Mouse (Mus musculus): ENCODE data around the gene Card11.

The Card11 gene

DNA sequence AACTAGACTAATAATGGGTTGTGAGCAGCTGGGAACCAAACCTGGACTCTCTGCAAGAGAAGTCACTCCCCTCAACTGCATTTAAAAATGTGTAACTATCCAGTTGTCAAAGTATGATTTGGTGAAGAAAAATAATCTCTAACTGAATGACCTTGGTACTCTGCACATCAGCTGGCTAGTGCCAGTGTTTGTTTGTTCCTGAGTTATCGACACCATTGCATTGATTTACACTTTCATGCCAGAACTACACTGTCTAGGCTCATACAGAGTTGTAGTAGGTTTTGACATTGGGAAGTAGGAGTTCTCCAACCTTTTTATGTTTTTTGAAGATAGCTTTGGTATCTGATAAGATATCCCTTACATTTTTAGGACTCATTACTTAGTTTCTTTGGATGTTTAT, 81.9 kb downstream of the Card11 start:
- no peak for DNase-seq (ENCODE audit: low spot score)

DNA sequence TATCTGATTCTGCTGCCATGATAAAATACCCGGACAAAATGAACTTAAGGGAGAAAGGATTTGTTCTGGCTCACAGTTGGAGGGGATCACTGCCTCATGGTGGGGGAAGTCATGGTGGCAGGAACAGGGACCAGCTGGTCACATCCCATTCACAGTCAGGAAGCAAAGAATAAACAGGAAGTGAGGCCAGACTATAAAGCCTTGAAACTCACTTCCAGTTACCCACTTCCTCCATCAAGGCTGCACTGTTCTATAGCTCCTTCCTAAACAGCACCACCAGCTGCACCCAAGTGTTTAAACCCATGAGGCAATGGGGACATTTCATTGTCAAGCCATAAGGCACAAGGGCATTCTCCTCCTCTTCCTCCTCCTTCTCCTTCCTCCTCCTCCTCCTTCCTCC, 82.6 kb downstream of the Card11 start:
- no peak for DNase-seq (ENCODE audit: low spot score)

DNA sequence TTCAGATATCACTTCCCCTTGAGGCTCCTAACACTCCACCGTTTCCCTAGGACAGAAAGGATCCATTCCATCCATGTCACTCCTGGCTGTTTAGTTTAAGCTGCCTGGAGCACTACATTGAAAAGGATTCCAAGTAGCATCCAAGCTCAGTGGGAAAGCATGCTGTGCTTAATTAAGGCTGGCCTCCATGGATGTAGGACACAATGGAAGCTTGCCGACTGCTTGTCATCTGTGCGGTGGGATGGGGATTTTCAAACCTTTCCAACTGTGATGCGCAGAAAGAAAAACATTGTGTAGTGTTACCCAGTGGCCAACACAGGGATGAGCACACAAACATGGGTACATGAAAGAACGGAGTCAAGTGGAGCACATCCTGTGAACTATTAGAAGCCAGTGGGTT, 89.5 kb downstream of the Card11 start:
- DNase-seq (ENCODE audit: low spot score): no peak

DNA sequence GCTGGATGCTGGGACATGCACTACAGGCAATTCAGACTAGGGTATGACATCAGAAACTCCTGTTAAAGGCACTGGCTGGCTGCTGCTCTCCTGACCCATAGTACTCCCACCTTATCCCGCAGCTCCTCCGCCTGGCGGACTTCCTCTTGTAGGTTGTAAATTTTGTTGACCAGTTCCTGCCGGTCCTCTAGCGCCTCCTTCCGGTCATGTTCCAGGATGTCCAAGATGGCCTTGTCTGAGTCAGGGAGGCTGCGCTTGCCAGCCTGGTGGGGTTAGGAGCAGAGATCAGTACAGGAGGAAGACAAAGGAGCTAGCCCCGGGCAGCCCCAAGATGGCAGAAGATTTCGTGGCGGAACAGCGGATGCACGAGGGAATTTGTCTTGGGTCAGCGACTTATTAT, 99.5 kb downstream of the Card11 start:
- DNase-seq (ENCODE audit: low spot score): no peak

DNA sequence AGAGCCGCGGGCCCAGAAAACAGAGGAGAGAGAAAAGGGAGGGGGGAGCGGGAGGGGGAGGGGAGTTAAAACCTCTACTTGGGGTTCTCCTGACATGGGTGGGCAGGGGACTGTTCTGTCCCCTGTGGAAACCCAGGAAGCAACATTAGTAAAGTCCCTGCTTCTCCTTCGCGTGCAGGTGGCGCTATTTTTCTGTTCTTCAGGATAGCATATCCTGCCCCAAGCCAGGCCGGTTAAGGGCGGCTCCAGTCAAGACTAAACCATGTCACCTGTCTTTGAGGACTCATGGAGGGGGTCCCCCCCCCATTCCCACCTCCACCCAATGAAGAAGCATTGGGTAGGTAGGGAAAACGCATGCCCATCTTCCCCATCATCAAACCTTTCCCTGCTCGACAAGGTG, 109.3 kb downstream of the Card11 start:
- DNase-seq (ENCODE audit: low spot score): no peak

DNA sequence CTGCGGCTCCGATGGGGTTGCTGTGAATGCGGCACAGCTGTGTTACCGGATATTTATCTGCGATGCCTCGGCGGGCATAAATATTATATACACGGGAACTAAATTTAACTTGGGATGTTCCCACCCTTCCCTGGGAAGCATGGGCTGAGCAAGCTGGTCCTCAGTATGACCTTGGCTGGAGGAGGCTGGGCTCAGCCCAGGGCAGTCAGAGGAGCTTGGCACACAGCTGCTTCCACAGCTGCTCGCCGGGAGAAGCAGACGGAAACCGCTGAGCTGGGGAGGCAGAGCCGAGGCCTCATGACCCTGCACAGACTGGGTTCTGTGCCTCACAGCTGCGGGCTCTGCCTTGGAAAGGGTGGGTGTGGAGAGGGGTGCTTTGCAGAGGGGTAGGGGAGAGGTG, 110.3 kb downstream of the Card11 start:
- no peak for DNase-seq (ENCODE audit: low spot score)

DNA sequence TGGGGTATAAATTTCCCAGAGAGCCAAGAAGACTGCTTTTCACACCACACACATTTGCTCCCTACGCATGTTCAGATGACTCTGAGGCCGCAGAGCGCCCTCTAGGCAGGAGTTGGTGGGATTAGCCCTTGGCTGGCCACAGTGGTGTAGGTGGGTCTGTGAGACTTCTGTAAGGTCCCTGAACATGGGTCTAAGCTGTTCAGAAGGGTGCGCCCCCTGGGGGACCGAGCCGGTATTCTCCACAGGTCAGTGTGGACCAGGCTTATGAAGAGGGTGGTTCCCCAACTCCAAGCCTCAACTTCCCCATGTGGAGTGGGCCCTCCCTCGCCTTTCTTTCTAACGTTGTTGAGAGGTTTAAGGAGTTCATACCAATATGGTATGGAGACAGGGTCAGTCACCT, 110.8 kb downstream of the Card11 start:
- DNase-seq (ENCODE audit: low spot score): peak; percentile 68

DNA sequence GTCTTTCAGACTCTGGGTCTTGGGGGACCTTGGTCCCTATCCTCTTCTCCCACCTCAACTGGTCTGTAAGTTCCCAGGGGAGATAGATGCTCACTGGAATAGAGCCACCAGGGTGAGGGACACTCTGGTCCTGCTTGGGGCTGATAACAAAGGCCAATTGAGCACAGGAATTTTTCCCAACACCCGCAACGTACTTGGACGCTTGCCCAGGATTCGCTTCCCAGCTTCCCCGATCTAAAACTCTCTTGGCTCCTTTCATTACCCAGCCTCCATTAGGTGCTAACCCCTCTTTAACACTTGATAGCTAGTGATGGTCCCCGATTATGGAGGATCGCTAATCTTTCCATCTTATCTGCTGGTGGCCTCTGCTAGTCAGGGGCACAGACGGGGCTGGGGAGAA, 112.5 kb downstream of the Card11 start:
- DNase-seq (ENCODE audit: low spot score): no peak

DNA sequence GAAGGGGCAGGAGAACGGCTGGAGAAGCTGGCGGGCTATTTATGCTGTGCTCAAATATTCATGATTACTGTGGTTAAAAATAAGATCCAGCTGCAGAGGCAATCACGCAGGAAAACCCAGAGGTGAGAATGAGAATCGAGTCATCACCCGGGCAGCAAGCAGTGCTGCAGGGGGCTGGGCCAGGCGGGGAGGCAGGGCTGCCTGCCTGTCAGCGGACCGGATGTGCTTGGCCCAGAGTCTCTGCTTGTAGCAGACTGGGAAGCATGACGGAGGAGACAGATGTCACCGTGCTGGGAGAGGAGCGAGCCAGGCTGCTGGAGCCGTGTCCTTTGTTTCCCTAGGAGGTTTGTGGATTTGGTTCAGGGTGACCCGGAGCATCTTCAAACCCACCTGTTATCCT, 115.4 kb downstream of the Card11 start:
- DNase-seq (ENCODE audit: low spot score): no peak

DNA sequence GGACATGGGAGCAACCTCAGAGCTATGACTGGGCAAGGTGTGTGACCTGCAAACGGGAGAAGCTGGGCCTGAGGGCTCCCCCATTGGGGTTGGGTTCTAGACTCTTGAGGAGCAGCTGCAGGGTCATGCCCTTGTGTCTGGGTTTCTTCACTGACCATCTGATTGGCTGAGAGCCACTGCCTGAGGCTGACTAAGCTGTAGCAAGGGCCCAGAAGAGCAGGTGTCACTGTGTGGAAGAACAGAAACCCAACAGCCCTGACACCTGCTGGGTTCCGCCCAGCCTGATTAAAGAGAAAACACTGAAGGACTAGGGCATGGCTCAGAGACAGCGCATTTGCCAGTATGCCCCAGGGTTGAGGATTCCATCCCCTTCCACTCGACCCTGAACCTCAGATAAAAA, 118.0 kb downstream of the Card11 start:
- no peak for DNase-seq (ENCODE audit: low spot score)

DNA sequence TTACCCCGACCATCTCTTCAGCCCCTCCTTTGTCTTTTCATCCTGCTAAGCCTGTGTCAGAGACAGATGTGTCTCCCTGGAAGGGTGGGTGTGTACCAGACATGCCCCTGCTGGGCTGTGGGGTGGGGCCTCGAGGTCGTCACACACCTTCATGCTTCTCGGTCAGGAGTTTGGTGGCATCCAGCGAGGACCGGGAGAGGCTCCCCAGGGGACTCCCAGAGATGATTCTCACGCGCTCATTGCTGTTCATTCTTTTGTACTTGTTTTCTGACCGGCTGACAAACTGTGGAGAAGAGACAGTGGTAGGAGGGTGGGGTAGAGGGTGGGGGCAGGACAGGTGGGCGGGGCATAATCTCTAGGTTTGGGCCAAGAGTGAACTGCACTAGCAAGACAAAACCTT, 120.2 kb downstream of the Card11 start:
- no peak for DNase-seq (ENCODE audit: low spot score)

DNA sequence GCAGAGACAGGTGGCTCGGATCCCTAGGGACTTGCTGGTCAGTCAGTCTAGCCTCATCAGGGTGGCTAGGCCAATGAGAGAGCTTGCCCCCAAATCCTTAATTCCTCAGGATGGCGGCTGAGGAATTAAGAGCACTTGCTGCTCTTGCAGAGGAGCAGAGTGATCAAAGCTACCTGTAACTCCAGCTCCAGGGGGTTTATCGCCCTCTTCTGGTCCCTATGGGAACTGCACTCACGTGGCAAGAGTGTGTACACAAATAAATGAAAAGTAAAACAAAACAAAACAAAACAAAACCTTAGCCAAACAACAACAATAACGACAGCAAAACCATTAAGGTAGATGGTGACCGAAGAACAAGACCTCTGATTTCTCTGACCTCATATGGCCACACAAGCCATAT, 121.7 kb downstream of the Card11 start:
- DNase-seq (ENCODE audit: low spot score): peak; percentile 51

DNA sequence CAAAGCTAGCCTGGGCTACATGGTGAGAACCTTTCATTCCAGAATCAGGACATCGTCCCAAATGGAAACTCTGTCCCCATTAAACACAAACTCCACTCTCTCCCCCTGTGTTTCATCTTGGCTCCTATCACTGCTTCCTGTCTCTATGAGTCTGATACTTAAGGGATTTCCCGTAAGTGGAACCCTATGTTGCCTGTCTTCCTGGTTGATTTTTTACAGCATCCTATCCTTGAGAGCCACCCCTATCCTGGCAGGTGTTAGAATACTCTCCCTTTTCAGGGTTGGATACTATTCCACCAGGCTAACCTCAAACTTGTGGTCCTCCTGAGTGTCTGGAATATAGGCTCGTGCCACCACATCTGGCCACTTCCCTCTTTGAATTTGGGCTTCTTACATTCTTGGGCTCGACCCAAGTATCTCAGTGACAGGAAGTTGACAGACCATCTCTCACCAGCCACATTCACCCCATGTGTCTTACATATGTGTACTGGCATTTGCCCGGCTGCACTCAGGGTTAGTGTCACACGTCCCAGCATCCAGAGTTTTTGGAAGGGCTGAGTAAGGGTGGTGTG, 126.6 kb downstream of the Card11 start:
- peak; percentile 45 for DNase-seq (ENCODE audit: low spot score)

DNA sequence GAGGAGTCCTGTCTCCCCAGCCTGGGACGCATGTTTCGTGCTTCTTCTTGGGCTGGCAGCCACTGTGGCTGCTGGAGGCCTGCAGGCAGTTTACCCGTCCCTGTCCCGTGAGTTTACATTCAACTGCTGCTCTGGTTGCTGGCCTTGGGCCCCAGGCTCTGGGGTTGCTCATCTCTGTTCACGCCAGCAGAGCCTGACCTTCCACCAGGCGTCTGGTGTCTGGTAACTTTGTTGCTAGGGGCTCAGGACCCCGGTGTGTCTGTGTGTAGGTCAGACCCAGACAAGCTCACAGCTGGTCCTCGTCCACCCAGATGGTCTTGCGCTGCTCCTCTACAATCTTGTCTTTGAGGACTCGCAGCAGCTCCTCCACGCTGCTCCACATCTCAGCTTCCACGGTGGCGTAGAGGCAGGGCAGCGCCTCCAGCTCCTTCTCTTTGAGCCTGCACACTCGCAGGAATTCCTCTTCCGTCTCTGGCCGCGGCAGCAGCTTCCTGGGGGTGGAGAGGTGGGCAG, 127.3 kb downstream of the Card11 start:
- no peak for DNase-seq (ENCODE audit: low spot score)

DNA sequence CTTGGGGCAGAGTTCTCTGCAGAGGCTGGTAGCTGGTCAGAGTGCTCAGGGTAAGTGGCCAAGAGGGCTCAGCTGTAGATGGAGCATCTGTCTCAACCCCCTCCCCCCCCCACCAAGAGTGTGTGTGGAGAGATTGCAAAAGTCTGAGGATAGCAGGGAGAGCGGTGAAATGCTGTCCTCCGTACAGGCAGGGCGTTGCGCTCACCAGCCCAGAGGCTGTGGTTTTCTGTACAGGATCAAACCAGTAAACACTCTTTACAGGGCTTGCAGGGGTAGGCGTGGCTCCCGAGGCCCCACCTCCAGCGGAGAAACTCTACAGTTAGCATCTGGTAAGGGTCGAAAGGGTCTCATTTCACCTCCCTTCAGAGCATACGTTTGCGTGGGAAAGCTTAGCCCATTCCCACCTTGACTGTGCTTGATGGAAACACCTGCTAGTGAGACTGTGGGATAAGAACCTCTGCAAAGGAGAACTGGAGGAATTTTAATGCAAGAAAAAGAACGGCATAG, 127.8 kb downstream of the Card11 start:
- peak; percentile 75 for DNase-seq (ENCODE audit: low spot score)

DNA sequence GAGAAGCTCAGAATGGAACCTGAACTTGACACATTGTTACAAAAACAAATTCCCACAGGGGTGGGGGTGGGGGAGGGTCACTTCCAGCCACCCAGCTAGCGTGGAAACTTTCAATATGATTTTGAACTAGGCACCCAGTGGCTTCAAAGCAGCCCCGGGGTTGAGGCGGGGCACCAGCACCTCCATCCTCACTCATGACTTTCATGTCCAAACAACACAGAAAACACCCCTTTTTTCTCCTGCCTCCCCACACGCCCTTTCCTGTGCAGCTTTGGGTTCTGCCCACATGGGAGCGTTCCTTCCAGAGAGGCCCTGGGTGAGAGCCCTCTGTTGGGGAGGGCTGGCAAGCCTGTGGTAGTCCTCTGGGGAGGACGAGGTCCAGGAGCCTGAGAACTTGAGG, 129.1 kb downstream of the Card11 start:
- peak; percentile 80 for DNase-seq (ENCODE audit: low spot score)

DNA sequence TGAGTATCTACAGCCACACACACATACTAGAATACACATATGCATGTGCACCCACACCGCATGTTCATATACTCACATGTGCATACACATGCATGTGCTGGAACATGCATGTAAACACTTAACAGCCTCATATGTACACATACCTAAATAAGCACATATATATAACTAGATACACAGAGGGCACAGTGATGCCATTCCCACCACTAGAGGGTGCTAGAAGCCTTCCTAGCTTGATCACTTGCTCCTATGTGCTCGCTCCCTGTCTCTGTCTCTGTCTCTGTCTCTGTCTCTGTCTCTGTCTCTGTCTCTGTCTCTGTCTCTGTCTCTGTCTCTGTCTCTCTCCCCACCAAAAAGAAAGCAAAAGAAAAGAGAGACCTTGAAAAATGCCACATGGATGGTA, 131.3 kb downstream of the Card11 start:
- DNase-seq (ENCODE audit: low spot score): peak; percentile 60

DNA sequence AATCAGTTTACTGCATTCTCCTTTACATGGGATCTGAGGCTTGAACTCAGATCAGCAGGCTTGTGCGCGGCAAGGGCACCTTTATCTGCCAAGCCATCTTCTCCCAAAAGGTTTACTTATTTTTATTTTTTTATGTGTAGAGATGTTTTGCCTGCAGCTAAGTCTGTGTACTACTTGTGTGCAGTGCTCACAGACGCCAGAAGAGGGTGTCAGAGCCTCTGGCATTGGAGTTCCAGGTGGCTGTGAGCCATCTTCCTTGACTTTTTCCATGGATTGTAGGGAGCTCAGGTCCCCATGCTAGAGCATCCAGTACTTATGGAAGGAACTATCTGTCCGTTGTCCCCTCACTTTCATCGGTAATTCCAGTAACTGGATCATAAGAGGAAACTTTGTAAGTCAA, 140.7 kb downstream of the Card11 start:
- no peak for DNase-seq (ENCODE audit: low spot score)

DNA sequence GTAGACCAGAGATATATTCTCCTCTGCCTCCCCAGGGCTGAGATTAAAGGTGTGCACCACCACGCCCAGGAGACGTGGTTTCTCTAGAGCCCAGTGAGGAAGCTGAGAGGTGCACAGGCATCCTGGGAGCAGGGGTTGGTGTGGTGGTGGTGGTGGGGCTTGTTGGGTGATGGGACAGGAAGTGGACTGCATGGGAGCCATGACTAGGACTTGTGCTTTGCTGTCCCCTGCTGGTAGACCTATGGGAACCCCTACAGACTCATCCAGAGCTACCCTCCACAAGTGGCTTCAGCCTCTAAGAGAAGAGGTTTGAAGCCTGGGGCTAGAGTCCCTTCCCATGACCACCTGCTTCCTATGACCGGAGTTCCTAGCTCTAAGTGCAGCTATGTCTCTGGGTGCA, 142.0 kb downstream of the Card11 start:
- DNase-seq (ENCODE audit: low spot score): peak; percentile 72

DNA sequence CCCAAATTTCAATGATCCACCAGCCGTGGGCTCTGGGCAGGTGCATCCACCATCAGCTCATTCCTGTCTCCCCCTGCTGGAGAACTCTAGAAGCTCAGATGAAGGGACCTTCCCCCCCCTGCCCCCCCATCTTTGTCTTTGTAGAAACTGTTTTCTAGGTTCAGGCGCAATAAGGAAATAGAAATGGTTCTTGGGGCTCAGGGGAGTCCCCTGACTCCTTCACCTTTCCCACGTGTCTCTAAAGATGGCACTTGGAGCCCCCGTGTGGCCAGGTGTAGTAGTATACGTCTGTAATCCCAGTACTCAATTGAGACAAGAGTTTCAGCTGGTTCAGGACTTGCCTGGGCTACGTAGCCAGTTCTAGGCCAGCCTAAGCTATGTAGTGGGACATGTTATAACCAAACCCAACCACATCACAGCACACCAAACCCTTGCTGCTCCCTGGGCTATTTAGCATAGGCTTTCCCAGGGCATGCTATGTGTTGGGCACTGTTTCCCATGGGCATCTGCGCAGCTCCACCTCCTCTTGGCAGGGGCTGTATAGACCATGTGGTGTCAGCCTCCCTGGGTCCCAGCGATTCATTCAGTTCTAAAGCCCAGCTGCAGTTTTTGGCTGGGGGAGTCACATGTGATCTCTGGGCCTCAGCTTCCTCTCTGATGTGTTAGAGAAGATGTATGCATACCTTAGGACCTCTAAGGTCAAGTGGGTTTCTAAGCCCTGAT, 142.8 kb downstream of the Card11 start:
- DNase-seq (ENCODE audit: low spot score): no peak

DNA sequence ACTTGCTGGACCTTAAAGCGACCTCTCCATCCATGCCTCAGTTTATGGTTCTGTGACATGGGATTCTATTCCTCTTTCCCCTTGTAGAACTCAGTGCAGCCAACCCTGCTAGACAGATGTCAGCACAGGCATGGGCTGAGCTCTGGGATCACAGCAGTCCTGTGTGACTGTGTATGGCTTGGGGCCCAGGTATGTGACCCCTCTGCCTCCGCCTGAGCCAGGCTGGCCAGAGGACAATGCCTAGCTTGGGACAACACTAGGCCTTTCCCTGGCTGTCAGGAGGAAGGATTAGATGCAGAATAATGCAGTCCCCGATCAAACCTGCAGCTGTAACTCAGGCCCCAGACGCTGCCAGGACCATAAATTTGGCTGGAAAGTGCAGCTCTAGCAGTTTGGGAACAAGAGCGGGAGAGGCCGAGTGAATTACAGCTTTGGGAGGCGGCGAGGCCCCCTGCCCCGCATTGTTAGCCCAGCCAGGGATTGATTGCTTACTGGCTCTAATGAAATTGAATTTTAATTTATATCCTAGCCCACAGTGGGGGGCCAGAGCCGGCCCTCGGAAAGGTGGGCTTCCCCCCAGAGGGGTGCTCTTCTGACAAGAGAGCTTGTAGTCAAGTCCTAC, 144.4 kb downstream of the Card11 start:
- DNase-seq (ENCODE audit: low spot score): no peak

DNA sequence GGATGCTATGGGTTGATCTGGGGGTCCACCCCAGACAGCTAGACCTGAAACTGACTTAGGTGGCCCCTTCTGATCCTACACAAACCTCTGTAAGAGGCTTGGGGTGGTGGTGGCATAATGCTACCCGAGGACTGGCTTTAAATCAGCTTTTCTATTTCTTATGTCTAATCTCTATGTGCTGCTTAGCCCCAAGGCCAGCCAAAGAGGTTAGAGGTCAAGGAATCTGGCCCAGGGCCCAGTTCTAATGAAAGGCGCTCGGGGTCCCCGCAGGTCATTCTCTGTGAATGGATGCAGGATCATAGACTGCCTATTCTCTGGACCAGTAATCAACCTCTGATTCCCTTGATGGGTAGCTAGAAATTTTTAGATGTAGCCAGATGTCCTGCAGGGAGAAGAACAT, 145.7 kb downstream of the Card11 start:
- DNase-seq (ENCODE audit: low spot score): no peak

DNA sequence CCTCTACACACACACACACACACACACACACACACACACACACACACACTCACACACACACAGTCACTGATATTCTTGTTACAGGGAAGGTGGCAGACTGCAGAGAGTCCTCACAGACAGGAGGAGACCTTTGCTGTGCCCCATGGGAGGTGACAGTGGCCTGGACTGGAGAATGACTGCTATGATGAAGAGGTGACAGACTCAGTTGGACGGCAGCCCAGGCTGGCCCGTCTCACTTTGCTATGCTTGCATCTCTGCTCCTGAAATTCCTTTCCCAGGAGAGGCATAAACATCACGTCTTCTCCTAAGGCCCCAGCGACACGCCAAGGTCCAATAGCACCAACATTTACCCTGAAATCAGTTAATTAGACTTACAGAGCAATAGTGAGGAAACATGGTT, 146.7 kb downstream of the Card11 start:
- no peak for DNase-seq (ENCODE audit: low spot score)

Data from T-cell, adult 2 months (primary cell).